8 mouse cellular contexts compared by ENCODE assay signal in the genomic region with DNA sequence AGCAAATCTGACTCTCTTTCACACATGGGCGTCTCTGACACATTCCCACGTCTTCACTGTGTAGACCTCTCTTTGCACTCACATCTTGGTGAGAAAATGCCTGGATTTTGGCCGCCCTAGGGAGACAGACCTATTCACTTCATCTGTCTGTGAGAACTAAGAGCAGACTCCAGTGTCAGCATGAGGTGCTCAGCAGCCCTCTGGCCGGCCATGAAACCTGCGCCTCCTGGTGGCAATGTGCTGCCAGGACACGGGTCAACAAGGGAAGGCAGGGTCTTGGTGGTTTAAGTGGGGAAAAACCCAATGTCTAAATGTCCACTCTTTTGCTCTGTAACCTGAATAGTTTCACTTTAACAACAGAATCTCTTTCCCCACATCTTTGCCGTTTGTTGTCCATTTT. TPM values are rescaled to one million over a fixed set of nuclear protein-coding genes. Genes with fewer than 3 reads are reported as not detected.
A peak's percentile ranks its signal among the peaks of the same experiment; 100 is the strongest.
DNase-seq lines count a peak whose midpoint lies in the region; ATAC-seq and TF ChIP-seq lines count a peak whose summit lies in the region.

No protein-coding gene starts in this region.

- peaks cover 11% of the 10 kb centered on the region for H3K4me1 ChIP-seq in midbrain, embryonic 10.5 days
- H3K4me1 ChIP-seq in midbrain, embryonic 15.5 days: no peaks in the 10 kb centered on the region
- no peaks in the 10 kb centered on the region for H3K4me1 ChIP-seq in stomach, postnatal 0 days (replicated peaks; ENCODE audit: control insufficient read depth, insufficient read depth)

- H3K27ac ChIP-seq in midbrain, embryonic 10.5 days (replicated peaks): no peak overlapping the region
- no peak overlapping the region for H3K27ac ChIP-seq in midbrain, embryonic 15.5 days
- H3K27ac ChIP-seq in stomach, postnatal 0 days (replicated peaks): no peak overlapping the region

- no peak overlapping the region for H3K4me3 ChIP-seq in midbrain, embryonic 10.5 days
- H3K4me3 ChIP-seq in midbrain, embryonic 15.5 days: no peak overlapping the region
- no peak overlapping the region for H3K4me3 ChIP-seq in stomach, postnatal 0 days (ENCODE audit: low read depth, low read length)

- H3K9ac ChIP-seq in midbrain, embryonic 15.5 days: no peak overlapping the region
- no peak overlapping the region for H3K9ac ChIP-seq in stomach, postnatal 0 days (ENCODE audit: low read length)

- peak; percentile 70 to 81 for DNase-seq in adrenal gland, adult (ENCODE audit: inconsistent age in 2 of 2, low spot score in 1 of 2)
- DNase-seq in adrenal gland, adult 8-10 months: no peak
- DNase-seq in midbrain, embryonic 10.5 days (ENCODE audit: low spot score): peak; percentile 64
- DNase-seq in cerebellum, adult 8-10 months: peak; percentile 65
- peak; percentile 72 for DNase-seq in lung, postnatal 14 days
- peak; percentile 72 for DNase-seq in stomach, postnatal 0 days (ENCODE audit: low spot score)

- H3K27me3 ChIP-seq in midbrain, embryonic 10.5 days (ENCODE audit: low read depth, poor library complexity, severe bottlenecking): no peaks in the 10 kb centered on the region
- no peaks in the 10 kb centered on the region for H3K27me3 ChIP-seq in midbrain, embryonic 15.5 days (replicated peaks)
- no peaks in the 10 kb centered on the region for H3K27me3 ChIP-seq in stomach, postnatal 0 days (ENCODE audit: control insufficient read depth, insufficient read depth, low read length)

- H3K9me3 ChIP-seq in midbrain, embryonic 10.5 days (replicated peaks): no peaks in the 10 kb centered on the region
- H3K9me3 ChIP-seq in midbrain, embryonic 15.5 days: no peaks in the 10 kb centered on the region
- H3K9me3 ChIP-seq in stomach, postnatal 0 days (ENCODE audit: control insufficient read depth, low read length): no peaks in the 10 kb centered on the region

- TF ChIP-seq CTCF in stomach, postnatal 0 days (IDR thresholded peaks at IDR 0.05; ENCODE audit: low read depth): peak; percentile 92

- no peak for ATAC-seq in midbrain, embryonic 15.5 days (replicated peaks)
- ATAC-seq in hematopoietic stem cell, adult 5-6 weeks (replicated peaks in 1 of 2; ENCODE audit: insufficient read depth in 1 of 2, low FRiP score in 2 of 2, low TSS enrichment in 1 of 2, low read depth in 1 of 2, poor library complexity in 2 of 2, severe bottlenecking in 2 of 2): peak; percentile 62 to 70
- no peak for ATAC-seq in stomach, postnatal 0 days (ENCODE audit: low FRiP score, low TSS enrichment)

- no peak for TF ChIP-seq EP300 in stomach, postnatal 0 days (optimal IDR thresholded peaks at IDR 0.05)

- no peak overlapping the region for H3K4me2 ChIP-seq in midbrain, embryonic 15.5 days
- no peak overlapping the region for H3K4me2 ChIP-seq in stomach, postnatal 0 days (replicated peaks; ENCODE audit: low read depth)

- 23% methylated on average over 7 of the region's 7 CpGs for WGBS in midbrain, embryonic 10.5 days
- WGBS in midbrain, embryonic 15.5 days: 30% methylated on average over 7 of the region's 7 CpGs
- WGBS in stomach, postnatal 0 days: 35% methylated on average over 7 of the region's 7 CpGs

- peaks cover 70% of the 10 kb centered on the region for H3K36me3 ChIP-seq in midbrain, embryonic 10.5 days
- peaks cover 30% of the 10 kb centered on the region for H3K36me3 ChIP-seq in midbrain, embryonic 15.5 days (replicated peaks)
- H3K36me3 ChIP-seq in stomach, postnatal 0 days (ENCODE audit: control insufficient read depth, insufficient read depth, low read length): peaks cover 14% of the 10 kb centered on the region

RNA-seq across cellular contexts. Expression of gene Tecpr1, which starts 9.0 kb away (rescaled TPM):
- 100 to 1,000 TPM; 113 to 201 (median 148) TPM for total RNA-seq in adrenal gland, adult 8-10 months (2022)
- 21.7 and 27.7 TPM in 2 replicates for polyA plus RNA-seq in midbrain, embryonic 10.5 days (2016; fragmentation: Nextera tagmentation; extraction: Ambion mirVana)
- polyA plus RNA-seq in midbrain, embryonic 15.5 days (2015; fragmentation: Nextera tagmentation; extraction: Ambion mirVana): 53.6 and 56.0 TPM in 2 replicates
- 13.3 and 23.4 TPM in 2 replicates for total RNA-seq in hematopoietic stem cell, adult 5-6 weeks (2017)
- 15.4 and 16.9 TPM in 2 replicates for polyA plus RNA-seq in stomach, postnatal 0 days (2015; fragmentation: Nextera tagmentation; extraction: Ambion mirVana)

RNA-seq across cellular contexts. Expression of gene Bhlha15, which starts 24.4 kb away (rescaled TPM):
- 1 to 10 TPM in 3 of 4 experiments, under 1 TPM in 1; 0.61 to 3.0 (median 2.3) TPM for total RNA-seq in adrenal gland, adult 8-10 months (2022)
- polyA plus RNA-seq in midbrain, embryonic 10.5 days (2016; fragmentation: Nextera tagmentation; extraction: Ambion mirVana): 0.07 and 0.16 TPM in 2 replicates
- polyA plus RNA-seq in midbrain, embryonic 15.5 days (2015; fragmentation: Nextera tagmentation; extraction: Ambion mirVana): 0.05 and 0.06 TPM in 2 replicates
- 0.10 and 0.25 TPM in 2 replicates for total RNA-seq in hematopoietic stem cell, adult 5-6 weeks (2017)
- 9.2 and 11.6 TPM in 2 replicates for polyA plus RNA-seq in stomach, postnatal 0 days (2015; fragmentation: Nextera tagmentation; extraction: Ambion mirVana)

RNA-seq across cellular contexts. Expression of gene Bri3, which starts 29.8 kb away (rescaled TPM):
- total RNA-seq in adrenal gland, adult 8-10 months (2022): 100 to 1,000 TPM; 101 to 135 (median 118) TPM
- 116 and 117 TPM in 2 replicates for polyA plus RNA-seq in midbrain, embryonic 10.5 days (2016; fragmentation: Nextera tagmentation; extraction: Ambion mirVana)
- polyA plus RNA-seq in midbrain, embryonic 15.5 days (2015; fragmentation: Nextera tagmentation; extraction: Ambion mirVana): 108 and 113 TPM in 2 replicates
- total RNA-seq in hematopoietic stem cell, adult 5-6 weeks (2017): 15.3 and 26.8 TPM in 2 replicates
- 197 and 214 TPM in 2 replicates for polyA plus RNA-seq in stomach, postnatal 0 days (2015; fragmentation: Nextera tagmentation; extraction: Ambion mirVana)

Comparison
In these comparisons a context has a peak if more than half of its experiments do, and no peak if none do; other contexts are left out.
1. ATAC-seq: peak in hematopoietic stem cell, adult 5-6 weeks (2 of 2); none in midbrain, embryonic 15.5 days (single experiment) and stomach, postnatal 0 days (single experiment).